13 mouse cellular contexts compared by ENCODE assay signal in genomic region chr19:53450624-53451387, GRCm38 (mm10).
DNase-seq lines count a peak whose midpoint lies in the region; ATAC-seq lines count a peak whose summit lies in the region.
"Had no signal": no experiment of that assay in that cellular context is flagged by ENCODE, and none has a peak within 500 bp of the region (broad histone marks: within the 10 kb centered on the region; RNA-seq: fewer than 3 reads in every experiment).

No protein-coding gene starts in this region.

- no peak for ATAC-seq in lung, embryonic 15.5 days (ENCODE audit: borderline replicate concordance, extremely low read depth, low FRiP score, low TSS enrichment)
- ATAC-seq in forebrain, embryonic 14.5 days: peak; percentile 24; the same call in 1 of the 2 replicates
- peak; percentile 29; the same call in 1 of the 2 replicates for ATAC-seq in stomach, embryonic 14.5 days (ENCODE audit: insufficient number of reproducible peaks, insufficient read depth, low FRiP score, low read depth)

- WGBS in lung, embryonic 15.5 days: 49% methylated on average over 17 of the region's 17 CpGs
- WGBS in forebrain, embryonic 14.5 days: 72% methylated on average over 16 of the region's 17 CpGs
- 54% methylated on average over 16 of the region's 17 CpGs for WGBS in stomach, embryonic 14.5 days

- no peaks in the 10 kb centered on the region for H3K9me3 ChIP-seq in lung, embryonic 15.5 days
- H3K9me3 ChIP-seq in forebrain, embryonic 14.5 days (replicated peaks; ENCODE audit: control insufficient read depth, low read length): no peaks in the 10 kb centered on the region
- no peaks in the 10 kb centered on the region for H3K9me3 ChIP-seq in stomach, embryonic 14.5 days (ENCODE audit: control insufficient read depth, low read depth, low read length)
- H3K9me3 ChIP-seq: embryonic facial prominence, embryonic 12.5 days; kidney, embryonic 15.5 days; neural tube, embryonic 12.5 days had no signal

- H3K4me2 ChIP-seq in lung, embryonic 15.5 days: no peak overlapping the region
- no peak overlapping the region for H3K4me2 ChIP-seq in forebrain, embryonic 14.5 days (ENCODE audit: low read length)
- no peak overlapping the region for H3K4me2 ChIP-seq in stomach, embryonic 14.5 days (replicated peaks; ENCODE audit: low read depth, low read length)
- H3K4me2 ChIP-seq: embryonic facial prominence, embryonic 12.5 days; kidney, embryonic 15.5 days; liver, embryonic 11.5 days; neural tube, embryonic 12.5 days had no signal

- H3K27me3 ChIP-seq in lung, embryonic 15.5 days: no peaks in the 10 kb centered on the region; the same call in 1 of the 2 replicates
- no peaks in the 10 kb centered on the region for H3K27me3 ChIP-seq in forebrain, embryonic 14.5 days (replicated peaks; ENCODE audit: control insufficient read depth, insufficient read depth, low read length)
- no peaks in the 10 kb centered on the region for H3K27me3 ChIP-seq in stomach, embryonic 14.5 days (ENCODE audit: control insufficient read depth, insufficient read depth, low read length)
- H3K27me3 ChIP-seq: embryonic facial prominence, embryonic 12.5 days had no signal

- H3K4me1 ChIP-seq in lung, embryonic 15.5 days: peaks cover 61% of the 10 kb centered on the region
- peaks cover 25% of the 10 kb centered on the region for H3K4me1 ChIP-seq in forebrain, embryonic 14.5 days (ENCODE audit: control insufficient read depth, insufficient read depth, low read length)
- peaks cover 25% of the 10 kb centered on the region; the same call in 1 of the 2 replicates for H3K4me1 ChIP-seq in stomach, embryonic 14.5 days (ENCODE audit: control insufficient read depth, insufficient read depth, low read length)

- H3K9ac ChIP-seq in lung, embryonic 15.5 days: no peak overlapping the region
- H3K9ac ChIP-seq in forebrain, embryonic 14.5 days (ENCODE audit: low read length): no peak overlapping the region
- no peak overlapping the region for H3K9ac ChIP-seq in stomach, embryonic 14.5 days (replicated peaks; ENCODE audit: low read depth, low read length)
- H3K9ac ChIP-seq: embryonic facial prominence, embryonic 12.5 days; kidney, embryonic 15.5 days; neural tube, embryonic 12.5 days had no signal

- no peak overlapping the region for H3K4me3 ChIP-seq in lung, embryonic 15.5 days
- H3K4me3 ChIP-seq in forebrain, embryonic 14.5 days (ENCODE audit: low read depth, low read length): no peak overlapping the region
- no peak overlapping the region for H3K4me3 ChIP-seq in stomach, embryonic 14.5 days (ENCODE audit: low read depth, low read length)
- H3K4me3 ChIP-seq: embryonic facial prominence, embryonic 12.5 days; kidney, embryonic 15.5 days; neural tube, embryonic 12.5 days had no signal

- H3K27ac ChIP-seq in lung, embryonic 15.5 days: 0 out of 2 replicates have a peak overlapping the region, but pooled peaks have one; percentile 10
- no peak overlapping the region; the same call in 1 of the 2 replicates for H3K27ac ChIP-seq in forebrain, embryonic 14.5 days (ENCODE audit: low read depth, low read length)
- peak overlapping the region; percentile 21; the same call in 1 of the 2 replicates for H3K27ac ChIP-seq in stomach, embryonic 14.5 days (ENCODE audit: low read length)
- H3K27ac ChIP-seq: embryonic facial prominence, embryonic 12.5 days; kidney, embryonic 15.5 days; neural tube, embryonic 12.5 days had no signal

- peak; percentile 69 for DNase-seq in cerebellum, adult 9-10 months
- DNase-seq in cerebellum, adult 8-10 months: no peak
- no peak for DNase-seq in lung, postnatal 25 days (ENCODE audit: low spot score)
- DNase-seq in forebrain, embryonic 14.5 days (ENCODE audit: low spot score): no peak
- no peak for DNase-seq in gastrocnemius, postnatal 10 days
- no peak for DNase-seq in kidney, adult 9 months
- DNase-seq: adrenal gland, adult 2 months had no signal

- H3K36me3 ChIP-seq in lung, embryonic 15.5 days: no peaks in the 10 kb centered on the region
- no peaks in the 10 kb centered on the region for H3K36me3 ChIP-seq in forebrain, embryonic 14.5 days (ENCODE audit: control insufficient read depth, insufficient read depth, low read length)
- H3K36me3 ChIP-seq in stomach, embryonic 14.5 days (ENCODE audit: control insufficient read depth, insufficient read depth, low read length): no peaks in the 10 kb centered on the region
- H3K36me3 ChIP-seq: embryonic facial prominence, embryonic 12.5 days; kidney, embryonic 15.5 days; neural tube, embryonic 12.5 days had no signal
